ENCODE assay signal across 21 mouse cellular contexts in the genomic region with DNA sequence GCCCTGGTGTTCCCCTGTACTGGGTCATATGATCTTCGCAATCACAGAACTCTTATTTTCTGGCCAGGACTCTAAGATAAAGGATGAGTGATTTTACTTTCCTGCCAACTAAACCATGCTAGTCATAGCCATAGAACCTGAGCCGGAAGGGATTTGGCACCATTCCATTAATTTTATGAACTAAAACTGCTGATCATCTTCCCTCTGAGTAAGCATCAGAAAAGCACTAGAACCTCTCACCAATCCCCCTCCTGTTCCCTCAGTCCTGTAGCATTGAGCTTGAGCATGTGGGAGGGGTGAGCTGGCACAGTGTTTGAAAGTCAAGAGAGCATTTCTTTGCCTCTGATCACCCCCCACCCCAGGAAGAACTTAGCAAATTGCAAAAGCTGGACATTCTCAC. TPM values are rescaled to one million over a fixed set of nuclear protein-coding genes. Genes with fewer than 3 reads are reported as not detected.
A peak's percentile ranks its signal among the peaks of the same experiment; 100 is the strongest.
DNase-seq lines count a peak whose midpoint lies in the region; ATAC-seq and TF ChIP-seq lines count a peak whose summit lies in the region.
"Had no signal": no experiment of that assay in that cellular context is flagged by ENCODE, and none has a peak within 500 bp of the region (broad histone marks: within the 10 kb centered on the region; RNA-seq: fewer than 3 reads in every experiment).

No protein-coding gene starts in this region.

- WGBS in lung, embryonic 14.5 days, result 73% methylated on average over 2 of the region's 2 CpGs
- 82% methylated on average over 2 of the region's 2 CpGs for WGBS in forebrain, embryonic 14.5 days

- peak; percentile 1 for DNase-seq in lung, embryonic 14.5 days
- no peak for DNase-seq in lung, postnatal 4 days
- peak; percentile 4 for DNase-seq in NIH3T3 (ENCODE audit: low read depth)
- DNase-seq in brain, adult 2 months (ENCODE audit: low read depth, low spot score), result peak; percentile 21
- DNase-seq in forebrain, embryonic 14.5 days (ENCODE audit: low spot score), result no peak
- DNase-seq in adrenal gland, postnatal 36 days, result no peak
- DNase-seq: adrenal gland, adult 8-10 months; adrenal gland, postnatal 14 days; B cell, adult 2 months; cerebellum, adult 11-12 months; cerebellum, adult 2 months; cerebellum, adult 9-10 months; cerebellum, postnatal 10 days; cerebellum, postnatal 25 days had no signal

- H3K9ac ChIP-seq in lung, embryonic 14.5 days, result no peak overlapping the region
- no peak overlapping the region for H3K9ac ChIP-seq in forebrain, embryonic 14.5 days (ENCODE audit: low read length)
- H3K9ac ChIP-seq: embryonic facial prominence, embryonic 13.5 days; forebrain, embryonic 13.5 days had no signal

- H3K27ac ChIP-seq in lung, embryonic 14.5 days (ENCODE audit: low read depth), result no peak overlapping the region
- no peak overlapping the region for H3K27ac ChIP-seq in forebrain, embryonic 14.5 days (ENCODE audit: low read depth, low read length)
- H3K27ac ChIP-seq: embryonic facial prominence, embryonic 13.5 days; forebrain, embryonic 13.5 days had no signal

- H3K4me3 ChIP-seq in lung, embryonic 14.5 days (ENCODE audit: low read depth, low read length), result no peak overlapping the region
- no peak overlapping the region for H3K4me3 ChIP-seq in forebrain, embryonic 14.5 days (ENCODE audit: low read depth, low read length)
- H3K4me3 ChIP-seq: embryonic facial prominence, embryonic 13.5 days; forebrain, embryonic 13.5 days had no signal

- H3K36me3 ChIP-seq in lung, embryonic 14.5 days (ENCODE audit: insufficient read depth), result no peaks in the 10 kb centered on the region
- no peaks in the 10 kb centered on the region for H3K36me3 ChIP-seq in forebrain, embryonic 14.5 days (ENCODE audit: control insufficient read depth, insufficient read depth, low read length)
- H3K36me3 ChIP-seq: embryonic facial prominence, embryonic 13.5 days; G1E had no signal

- H3K4me1 ChIP-seq in lung, embryonic 14.5 days (ENCODE audit: insufficient read depth), result no peaks in the 10 kb centered on the region
- H3K4me1 ChIP-seq in forebrain, embryonic 14.5 days (ENCODE audit: control insufficient read depth, insufficient read depth, low read length), result no peaks in the 10 kb centered on the region
- H3K4me1 ChIP-seq: embryonic facial prominence, embryonic 13.5 days; forebrain, embryonic 13.5 days had no signal

- no peaks in the 10 kb centered on the region for H3K9me3 ChIP-seq in lung, embryonic 14.5 days (ENCODE audit: low read depth, low read length)
- H3K9me3 ChIP-seq in forebrain, embryonic 14.5 days (replicated peaks; ENCODE audit: control insufficient read depth, low read length), result no peaks in the 10 kb centered on the region
- H3K9me3 ChIP-seq: embryonic facial prominence, embryonic 13.5 days; forebrain, embryonic 13.5 days; G1E had no signal

- no peaks in the 10 kb centered on the region for H3K27me3 ChIP-seq in lung, embryonic 14.5 days (ENCODE audit: insufficient read depth, low read length)
- no peaks in the 10 kb centered on the region for H3K27me3 ChIP-seq in forebrain, embryonic 14.5 days (replicated peaks; ENCODE audit: control insufficient read depth, insufficient read depth, low read length)
- H3K27me3 ChIP-seq: CH12.LX; embryonic facial prominence, embryonic 13.5 days; forebrain, embryonic 13.5 days had no signal

- ATAC-seq in lung, embryonic 14.5 days (ENCODE audit: insufficient read depth), result no peak
- no peak for ATAC-seq in forebrain, embryonic 14.5 days
- ATAC-seq: activated CD4-positive, CD25-positive, alpha-beta regulatory T cell, adult 4 months; CD4-positive, CD25-positive, alpha-beta regulatory T cell, adult 4 months; forebrain, embryonic 13.5 days; forebrain, embryonic 16.5 days had no signal

- no peak overlapping the region for H3K4me2 ChIP-seq in lung, embryonic 14.5 days
- no peak overlapping the region for H3K4me2 ChIP-seq in forebrain, embryonic 14.5 days (ENCODE audit: low read length)
- H3K4me2 ChIP-seq: embryonic facial prominence, embryonic 13.5 days; forebrain, embryonic 13.5 days had no signal

- TF ChIP-seq CTCF in lung, embryonic 14.5 days (IDR thresholded peaks at IDR 0.05; ENCODE audit: low read depth), result no peak

RNA-seq across cellular contexts. Expression of gene Gabre, which starts 23.2 kb away (rescaled TPM):
- polyA plus RNA-seq in lung, embryonic 14.5 days (2014; fragmentation: Nextera tagmentation; extraction: Ambion mirVana), result 2.3 TPM in 2 replicates
- 0.22 and 0.30 TPM in 2 replicates for polyA plus RNA-seq in forebrain, embryonic 14.5 days (2014; fragmentation: Nextera tagmentation; extraction: Ambion mirVana)
- under 1 TPM; 0.63 to 0.86 TPM for total RNA-seq in adrenal gland, postnatal 36 days (2021)
- total RNA-seq: CH12.LX, G1E had no signal
- polyA plus RNA-seq: activated CD4-positive, CD25-positive, alpha-beta regulatory T cell, adult 4 months; G1E had no signal

Comparison
In these comparisons a context has a peak if more than half of its experiments do, and no peak if none do; other contexts are left out.
1. DNase-seq: peak in lung, embryonic 14.5 days (single experiment), NIH3T3 (single experiment) and brain, adult 2 months (single experiment); none in lung, postnatal 4 days (0 of 2), forebrain, embryonic 14.5 days (single experiment) and adrenal gland, postnatal 36 days (0 of 2).